Mouse (Mus musculus): ENCODE data around the gene B4galnt2. TPM values are rescaled to one million over a fixed set of nuclear protein-coding genes. Genes with fewer than 3 reads are reported as not detected.
A peak's percentile ranks its signal among the peaks of the same experiment; 100 is the strongest.

B4galnt2 gene
- total and polyA plus RNA-seq, 3 experiments, result 0.34 to 1.9 (median 0.42) TPM

GRCm38 (mm10) chr11:95831641-95832040, 83.0 kb downstream of the B4galnt2 start:
- H3K9me3 ChIP-seq (replicated peaks; ENCODE audit: low read length), result peaks cover 13% of the 10 kb centered on the region
- no peak overlapping the region for H3K27ac ChIP-seq (ENCODE audit: insufficient read depth, low read depth)
- TF ChIP-seq CTCF (conservative IDR thresholded peaks at IDR 0.05 in 1 of 2, IDR thresholded peaks at IDR 0.05 in 1 of 2; ENCODE audit: low read depth in 2 of 2, low read length in 2 of 2) (0 out of 4 replicates have a peak, but pooled peaks of 1 of the 2 experiments have one; percentile 5), MAZ (IDR thresholded peaks at IDR 0.05; ENCODE audit: low read depth, low read length) (no peak)
- peaks cover 28 to 72% of the 10 kb centered on the region in 2 experiments for H3K4me1 ChIP-seq (ENCODE audit: control insufficient read depth in 1 of 2, insufficient read depth in 2 of 2)
- H3K79me2 ChIP-seq (replicated peaks; ENCODE audit: control insufficient read depth, extremely low read depth, insufficient read depth, poor library complexity, severe bottlenecking), result 0 out of 2 replicates have a peak, but pooled peaks cover 2% of the 10 kb centered on the region
- no peak for DNase-seq (ENCODE audit: extremely low read depth)
- H3K27me3 ChIP-seq (replicated peaks), result peaks cover 7% of the 10 kb centered on the region
- peaks cover 43 to 63% of the 10 kb centered on the region in 2 experiments for H3K36me3 ChIP-seq (replicated peaks in 1 of 2; ENCODE audit: control insufficient read depth in 1 of 2, insufficient read depth in 1 of 2, low read length in 1 of 2)
- no peak overlapping the region for H3K4me2 ChIP-seq (ENCODE audit: insufficient read depth, low read depth, poor library complexity, severe bottlenecking)
- in situ Hi-C loops (cut with MboI; ENCODE audit: low pct_ligation_motif_present, low pct_unique_long_range_greater_than_20kb, low sequenced_read_pairs), result loop anchor here (5.0 kb wide), 1 partner anchor 36 kb away; no protein-coding TSS in a partner anchor
- H3K9ac ChIP-seq (ENCODE audit: insufficient read depth, low read depth), result no peak overlapping the region
- H3K4me3 ChIP-seq (replicated peaks in 1 of 3; ENCODE audit: low read depth in 2 of 3, low read length in 2 of 3, poor library complexity in 1 of 3), result no peak overlapping the region
- dilution Hi-C loops (cut with MboI; ENCODE audit: extremely low pct_ligation_motif_present, extremely low pct_unique_long_range_greater_than_20kb, low sequenced_read_pairs), result no loop called here

- TF ChIP-seq MYC (IDR thresholded peaks at IDR 0.05; ENCODE audit: low read depth, low read length) (no peak), MEF2A (IDR thresholded peaks at IDR 0.05; ENCODE audit: borderline replicate concordance, low read depth, low read length) (no peak), BHLHE40 (IDR thresholded peaks at IDR 0.05; ENCODE audit: low read depth, low read length) (no peak), ZNF384 (IDR thresholded peaks at IDR 0.05; ENCODE audit: low read depth, low read length) (no peak), SIN3A (IDR thresholded peaks at IDR 0.05; ENCODE audit: low read length) (no peak), TBP (conservative IDR thresholded peaks at IDR 0.05; ENCODE audit: low read depth, low read length) (no peak), ETS1 (conservative IDR thresholded peaks at IDR 0.05; ENCODE audit: low read depth, low read length) (no peak), CTCF (conservative IDR thresholded peaks at IDR 0.05 in 1 of 2, IDR thresholded peaks at IDR 0.05 in 1 of 2; ENCODE audit: low read depth in 2 of 2, low read length in 2 of 2) (no peak), EP300 (IDR thresholded peaks at IDR 0.05; ENCODE audit: low read length) (no peak), GABPA (IDR thresholded peaks at IDR 0.05; ENCODE audit: insufficient replicate concordance, low read depth, low read length) (no peak)
- Histone ChIP-seq H3K9ac (ENCODE audit: insufficient read depth, low read depth) (no peak overlapping the region), H3K79me2 (replicated peaks; ENCODE audit: control insufficient read depth, extremely low read depth, insufficient read depth, poor library complexity, severe bottlenecking) (0 out of 2 replicates have a peak, but pooled peaks cover 2% of the 10 kb centered on the region), H3K4me3 (replicated peaks in 1 of 3; ENCODE audit: low read depth in 2 of 3, low read length in 2 of 3, poor library complexity in 1 of 3) (no peak overlapping the region), H3K27ac (ENCODE audit: insufficient read depth, low read depth) (no peak overlapping the region), H3K4me1 (ENCODE audit: control insufficient read depth in 1 of 2, insufficient read depth in 2 of 2) (peaks cover 25 to 68% of the 10 kb centered on the region in 2 experiments), H3K4me2 (ENCODE audit: insufficient read depth, low read depth, poor library complexity, severe bottlenecking) (no peak overlapping the region), H3K9me3 (replicated peaks; ENCODE audit: low read length) (peaks cover 13% of the 10 kb centered on the region), H3K27me3 (replicated peaks) (peaks cover 11% of the 10 kb centered on the region), H3K36me3 (replicated peaks in 1 of 2; ENCODE audit: control insufficient read depth in 1 of 2, insufficient read depth in 1 of 2, low read length in 1 of 2) (peaks cover 39 to 59% of the 10 kb centered on the region in 2 experiments)
- DNase-seq (ENCODE audit: extremely low read depth), result no peak
- in situ Hi-C loops (cut with MboI; ENCODE audit: low pct_ligation_motif_present, low pct_unique_long_range_greater_than_20kb, low sequenced_read_pairs), result loop anchor here (5.0 kb wide), 1 partner anchor 36 kb away; no protein-coding TSS in a partner anchor
- dilution Hi-C loops (cut with MboI; ENCODE audit: extremely low pct_ligation_motif_present, extremely low pct_unique_long_range_greater_than_20kb, low sequenced_read_pairs), result no loop called here
Measured at GRCm38 (mm10) chr11:95831276-95831619, 83.4 kb downstream of the B4galnt2 start.

Measured in CH12.LX (cell line).